ENCODE assay signal across 9 mouse cellular contexts in genomic region chr15:81956457-81956856, GRCm38 (mm10). TPM values are rescaled to one million over a fixed set of nuclear protein-coding genes. Genes with fewer than 3 reads are reported as not detected.
DNase-seq lines count a peak whose midpoint lies in the region; ATAC-seq and TF ChIP-seq lines count a peak whose summit lies in the region.
"Had no signal": no experiment of that assay in that cellular context is flagged by ENCODE, and none has a peak within 500 bp of the region (broad histone marks: within the 10 kb centered on the region; RNA-seq: fewer than 3 reads in every experiment).

No protein-coding gene starts in this region.

- ATAC-seq in megakaryocyte progenitor cell, adult 5-6 weeks (replicated peaks; ENCODE audit: poor library complexity): peak; percentile 35; the same call in 1 of the 2 replicates

- peak; percentile 75 for TF ChIP-seq CTCF in brain, embryonic 14.5 days (IDR thresholded peaks at IDR 0.05; ENCODE audit: borderline replicate concordance, extremely low read depth, insufficient read depth, insufficient read length)

- DNase-seq in adrenal gland, adult (ENCODE audit: inconsistent age in 2 of 2, low spot score in 1 of 2): peak; percentile 48 to 78
- DNase-seq in adrenal gland, postnatal 4 days (ENCODE audit: low spot score in 2 of 2): no peak
- DNase-seq in left cerebral cortex, adult 18-20 months (ENCODE audit: low spot score in 2 of 2): peak; percentile 64 to 69
- DNase-seq in left cerebral cortex, adult 11 months (ENCODE audit: low spot score): no peak
- DNase-seq in brain, embryonic 14.5 days (ENCODE audit: low read depth): peak; percentile 47
- DNase-seq in kidney, postnatal 14 days: peak; percentile 41
- peak; percentile 71 for DNase-seq in thymus, postnatal 14 days

- no peak for TF ChIP-seq POLR2A in brain, embryonic 14.5 days (IDR thresholded peaks at IDR 0.05; ENCODE audit: borderline replicate concordance, extremely low read depth, insufficient read depth, insufficient read length, poor library complexity, severe bottlenecking)

RNA-seq across cellular contexts. Expression of gene Pmm1, which starts 4.3 kb away (rescaled TPM):
- total RNA-seq in adrenal gland, postnatal 4 days (2021): 100 to 1,000 TPM in 1 of 2 experiments, 10 to 100 TPM in 1; 94.6 to 101 TPM
- total RNA-seq in left cerebral cortex, adult 18-20 months (2021): 100 to 1,000 TPM; 201 TPM
- 75.6 and 78.9 TPM in 2 replicates for polyA plus RNA-seq in brain, embryonic 14.5 days (2012; rRNA removed)
- total RNA-seq in megakaryocyte progenitor cell, adult 5-6 weeks (2015): 22.9 and 23.0 TPM in 2 replicates
- total RNA-seq in megakaryocyte progenitor cell, adult 5-6 weeks (2017): 13.2 and 17.0 TPM in 2 replicates

RNA-seq across cellular contexts. Expression of gene Csdc2, which starts 19.9 kb away (rescaled TPM):
- total RNA-seq in adrenal gland, postnatal 4 days (2021): 10 to 100 TPM; 52.8 to 55.7 TPM
- 10 to 100 TPM; 80.7 to 90.7 TPM for total RNA-seq in left cerebral cortex, adult 18-20 months (2021)
- polyA plus RNA-seq in brain, embryonic 14.5 days (2012; rRNA removed): 89.4 and 128 TPM in 2 replicates
- not detected in 2 replicates for total RNA-seq in megakaryocyte progenitor cell, adult 5-6 weeks (2015)
- not detected in 2 replicates for total RNA-seq in megakaryocyte progenitor cell, adult 5-6 weeks (2017)

RNA-seq across cellular contexts. Expression of gene 1700029P11Rik, which starts 23.9 kb away (rescaled TPM):
- not detected for total RNA-seq in adrenal gland, postnatal 4 days (2021)
- not detected for total RNA-seq in left cerebral cortex, adult 18-20 months (2021)
- polyA plus RNA-seq in brain, embryonic 14.5 days (2012; rRNA removed): not detected in 2 replicates
- total RNA-seq in megakaryocyte progenitor cell, adult 5-6 weeks (2015): not detected in 2 replicates
- total RNA-seq in megakaryocyte progenitor cell, adult 5-6 weeks (2017): not detected in 2 replicates
- polyA plus RNA-seq: heart, embryonic 15.5 days had no signal

RNA-seq across cellular contexts. Expression of gene Polr3h, which starts 30.4 kb away (rescaled TPM):
- total RNA-seq in adrenal gland, postnatal 4 days (2021): 10 to 100 TPM; 25.3 to 27.9 TPM
- total RNA-seq in left cerebral cortex, adult 18-20 months (2021): 10 to 100 TPM; 50.9 to 52.1 TPM
- 30.8 and 34.4 TPM in 2 replicates for polyA plus RNA-seq in brain, embryonic 14.5 days (2012; rRNA removed)
- 14.0 and 17.1 TPM in 2 replicates for total RNA-seq in megakaryocyte progenitor cell, adult 5-6 weeks (2015)
- 37.6 and 37.7 TPM in 2 replicates for total RNA-seq in megakaryocyte progenitor cell, adult 5-6 weeks (2017)

RNA-seq across cellular contexts. Expression of gene Xrcc6, which starts 31.2 kb away (rescaled TPM):
- total RNA-seq in adrenal gland, postnatal 4 days (2021): 10 to 100 TPM; 89.4 to 92.6 TPM
- total RNA-seq in left cerebral cortex, adult 18-20 months (2021): 10 to 100 TPM; 19.9 to 22.2 TPM
- polyA plus RNA-seq in brain, embryonic 14.5 days (2012; rRNA removed): 22.5 and 27.6 TPM in 2 replicates
- total RNA-seq in megakaryocyte progenitor cell, adult 5-6 weeks (2015): 75.3 and 108 TPM in 2 replicates
- 135 and 249 TPM in 2 replicates for total RNA-seq in megakaryocyte progenitor cell, adult 5-6 weeks (2017)

Comparison
In these comparisons a context has a peak if more than half of its experiments do, and no peak if none do; other contexts are left out.
1. DNase-seq: peak in adrenal gland, adult (2 of 2), left cerebral cortex, adult 18-20 months (2 of 2), brain, embryonic 14.5 days (single experiment), kidney, postnatal 14 days (single experiment) and thymus, postnatal 14 days (single experiment); none in adrenal gland, postnatal 4 days (0 of 2) and left cerebral cortex, adult 11 months (single experiment).
2. RNA of gene Csdc2, which starts 19.9 kb away (total RNA-seq): 80.7 to 90.7 TPM in left cerebral cortex, adult 18-20 months and 52.8 to 55.7 TPM in adrenal gland, postnatal 4 days; not detected in megakaryocyte progenitor cell, adult 5-6 weeks; every median in the first group is over 10 times any median in the second.